Mouse (Mus musculus) heart, embryonic 16.5 days (tissue): ENCODE results near the gene Mreg. TPM values are rescaled to one million over a fixed set of nuclear protein-coding genes. Genes with fewer than 3 reads are reported as not detected.
A peak's percentile ranks its signal among the peaks of the same experiment; 100 is the strongest.
"Not testable (repeated sequence)": the region's sequence is repeated elsewhere in the genome, so short reads cannot be mapped to it uniquely, and the experiment has no call there.

Experiments
- ATAC-seq: fragments of 200-750 bp; cut with Nextera tagmentation; replicated peaks from 2 replicates; pipeline ENCODE4 v1.8.0; 2017; ENCODE audit warnings: moderate number of reproducible peaks; ENCODE audit not compliant: insufficient read depth, low FRiP score; ENCODE audit errors: extremely low read depth
- H3K27ac ChIP-seq: fragments of 300-500 bp; sonication (generic); 2 replicates; pipeline ENCODE4 v1.5.1; 2014; ENCODE audit warnings: mild to moderate bottlenecking, low read length, control low read depth, moderate library complexity
- H3K27me3 ChIP-seq: fragments of 300-500 bp; sonication (generic); 2 replicates; pipeline ENCODE4 v1.6.1; 2014; ENCODE audit warnings: low read length, mixed read lengths; ENCODE audit not compliant: control insufficient read depth, insufficient read depth
- H3K36me3 ChIP-seq: fragments of 300-500 bp; sonication (generic); 2 replicates; pipeline ENCODE4 v1.6.1; 2014; ENCODE audit not compliant: control insufficient read depth, insufficient read depth
- H3K4me1 ChIP-seq: fragments of 300-500 bp; sonication (generic); 2 replicates; pipeline ENCODE4 v1.6.1; 2014; ENCODE audit warnings: low read length, mixed read lengths; ENCODE audit not compliant: control insufficient read depth, insufficient read depth
- H3K4me2 ChIP-seq: fragments of 300-500 bp; sonication (generic); 2 replicates; pipeline ENCODE4 v1.6.1; 2014; ENCODE audit warnings: low read depth, mild to moderate bottlenecking, control low read depth, low read length
- H3K4me3 ChIP-seq: fragments of 300-500 bp; sonication (generic); 2 replicates; pipeline ENCODE4 v1.5.1; 2014; ENCODE audit warnings: mild to moderate bottlenecking, control low read depth, low read length
- H3K9ac ChIP-seq: fragments of 300-500 bp; sonication (generic); 2 replicates; pipeline ENCODE4 v1.6.1; 2014; ENCODE audit warnings: low read length, control low read depth
- H3K9me3 ChIP-seq: fragments of 300-500 bp; sonication (generic); replicated peaks from 2 replicates; pipeline ENCODE4 v1.6.1; 2016; ENCODE audit warnings: low read length; ENCODE audit not compliant: control insufficient read depth
- WGBS: fragments of 180-500 bp; shearing (Covaris S2); extraction: QIAGEN DNeasy Blood & Tissue Kit; methylation state at CpG from one replicate; pipeline ENCODE4 v1.1.7; 2014; 5-methylcytosine and 5-hydroxymethylcytosine counted together
- polyA plus RNA-seq: library from polyadenylated mRNA; unstranded; fragments of >200 nt; fragmentation: Nextera tagmentation; extraction: Ambion mirVana; gene quantifications from 2 replicates; pipeline ENCODE4 v1.2.1, GENCODE M21; 2015

Gene Mreg
- polyA plus RNA-seq, result 9.5 and 18.8 TPM in 2 replicates

GRCm38 (mm10) chr1:72211701-72212699, at the start of gene Mreg:
Mreg (minus strand) TSS chr1:72212307.
- Histone ChIP-seq H3K27me3 (no peaks in the 10 kb centered on the region), H3K9ac (peak within 1 kb of the TSS; percentile 82), H3K27ac (peak within 1 kb of the TSS; percentile 58), H3K9me3 (no peaks in the 10 kb centered on the region), H3K4me1 (peaks cover 11% of the 10 kb centered on the region), H3K36me3 (no peaks in the 10 kb centered on the region), H3K4me3 (peak within 1 kb of the TSS; percentile 76), H3K4me2 (peak within 1 kb of the TSS; percentile 87)
- under 1% methylated on average over 83 of the region's 89 CpGs for WGBS
- ATAC-seq, result peak; percentile 82

DNA sequence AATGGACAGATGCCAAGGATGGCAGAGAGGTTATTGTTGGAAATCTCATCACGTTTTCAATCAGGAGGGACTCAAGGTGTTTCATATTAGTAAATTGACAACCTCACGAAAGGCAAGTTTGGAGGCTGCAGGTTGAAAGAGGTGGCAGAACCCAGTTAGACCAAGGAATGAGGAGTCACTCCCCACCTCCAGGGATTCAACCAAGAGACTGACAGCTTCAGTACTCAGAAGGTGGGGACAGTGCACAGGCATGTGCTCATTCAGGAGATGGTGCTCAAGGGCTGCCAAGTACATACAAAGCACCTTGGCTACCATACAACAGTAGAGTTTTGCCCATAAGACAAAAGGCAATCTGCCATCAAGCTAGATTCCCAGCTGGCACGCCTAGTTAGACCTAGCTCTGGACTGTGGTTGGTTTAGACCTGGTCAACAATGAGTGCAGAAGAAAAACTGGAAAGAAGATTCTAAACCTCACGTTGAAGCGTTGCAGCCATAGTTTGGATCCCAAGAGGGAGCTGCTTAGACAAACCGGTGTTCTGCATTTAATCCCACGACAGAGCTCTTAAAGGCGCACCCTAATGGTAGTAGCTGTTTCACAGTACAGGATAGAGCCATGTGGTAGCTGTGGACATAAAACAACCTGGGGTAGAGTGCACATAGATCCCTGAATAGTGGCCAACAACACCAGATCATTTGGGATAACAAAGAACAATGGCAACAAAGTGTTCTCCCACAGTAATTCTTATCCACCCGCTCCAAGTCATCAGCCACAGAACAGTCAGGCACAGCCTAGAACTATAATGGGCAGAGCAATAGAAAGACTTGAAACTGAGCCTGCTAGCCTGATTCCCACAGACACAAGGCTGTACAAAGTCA, 44.5 kb upstream of the Mreg start:
- peak overlapping the region; percentile 71; the same call in 1 of the 2 replicates for H3K4me2 ChIP-seq
- no peak overlapping the region for H3K4me3 ChIP-seq
- H3K4me1 ChIP-seq, result peaks cover 18% of the 10 kb centered on the region
- no peak overlapping the region for H3K9ac ChIP-seq
- no peak overlapping the region for H3K27ac ChIP-seq
- no peaks in the 10 kb centered on the region for H3K9me3 ChIP-seq
- 72% methylated on average over 9 of the region's 9 CpGs for WGBS
- ATAC-seq, result no peak
- peaks cover 3% of the 10 kb centered on the region; the same call in 1 of the 2 replicates for H3K36me3 ChIP-seq
- no peaks in the 10 kb centered on the region for H3K27me3 ChIP-seq

DNA sequence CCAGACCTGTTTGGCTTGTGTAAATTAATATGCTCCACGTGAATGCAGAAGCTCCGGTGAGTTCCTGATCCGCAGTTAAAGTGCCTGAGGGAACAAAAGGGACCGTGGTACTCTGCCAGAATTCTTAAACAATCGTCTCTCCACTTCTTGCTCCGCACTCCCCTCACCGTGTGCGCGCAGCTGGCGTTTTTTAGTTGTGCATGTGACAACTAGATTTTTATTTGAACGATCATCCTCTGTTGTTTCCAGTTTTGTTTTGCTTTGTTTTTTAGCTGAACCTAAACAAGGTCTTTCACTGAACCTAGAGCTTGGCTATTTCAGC, 43.7 kb upstream of the Mreg start:
- no peaks in the 10 kb centered on the region for H3K9me3 ChIP-seq
- 32% methylated on average over 11 of the region's 11 CpGs for WGBS
- peak overlapping the region; percentile 71 for H3K4me2 ChIP-seq
- ATAC-seq, result no peak
- peak overlapping the region; percentile 79 for H3K9ac ChIP-seq
- peaks cover 18% of the 10 kb centered on the region for H3K4me1 ChIP-seq
- peak overlapping the region; percentile 51 for H3K4me3 ChIP-seq
- peak overlapping the region; percentile 91 for H3K27ac ChIP-seq
- peaks cover 3% of the 10 kb centered on the region; the same call in 1 of the 2 replicates for H3K36me3 ChIP-seq
- no peaks in the 10 kb centered on the region for H3K27me3 ChIP-seq

DNA sequence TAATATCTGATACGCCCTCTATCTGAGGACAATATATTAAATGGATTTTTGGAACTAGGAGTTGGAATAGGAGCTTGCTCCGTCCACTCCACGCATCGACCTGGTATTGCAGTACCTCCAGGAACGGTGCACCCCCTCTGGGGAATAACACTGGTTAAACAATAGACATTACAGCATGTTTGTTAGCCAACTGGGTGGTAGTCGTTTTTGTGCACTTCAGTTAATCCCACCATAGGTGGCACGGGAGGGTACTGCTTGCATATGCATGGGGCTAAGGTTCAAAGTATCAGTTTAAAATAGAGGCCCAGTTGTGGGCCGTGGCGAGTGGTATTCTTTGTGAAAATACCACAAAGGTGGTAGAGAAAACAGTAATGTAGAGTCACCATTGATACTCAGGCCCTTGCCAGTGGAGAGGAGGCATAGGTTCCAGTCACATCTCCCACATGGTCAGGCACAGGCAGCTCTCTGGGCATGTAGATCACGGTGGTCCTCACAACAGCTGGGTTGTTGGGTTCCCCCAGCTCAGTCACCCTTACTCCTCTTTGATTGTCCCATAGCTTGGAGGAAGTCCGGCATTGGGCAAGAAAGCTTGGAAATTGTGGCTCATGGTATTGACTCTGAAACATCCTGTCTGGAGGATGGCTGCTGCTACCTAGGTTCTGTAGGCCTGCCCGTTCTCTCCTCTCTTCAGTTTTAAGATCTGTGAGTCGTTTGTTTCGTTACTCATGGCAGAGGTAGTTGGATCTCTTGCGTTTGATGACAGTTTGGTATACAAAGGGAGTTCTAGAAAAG, 43.2 kb upstream of the Mreg start:
- Histone ChIP-seq H3K4me1 (peaks cover 18% of the 10 kb centered on the region), H3K27me3 (no peaks in the 10 kb centered on the region), H3K27ac (peak overlapping the region; percentile 91), H3K9me3 (no peaks in the 10 kb centered on the region), H3K36me3 (no peaks in the 10 kb centered on the region), H3K4me3 (peak overlapping the region; percentile 51), H3K9ac (peak overlapping the region; percentile 79), H3K4me2 (peak overlapping the region; percentile 71)
- WGBS, result 6% methylated on average over 15 of the region's 15 CpGs
- peak; percentile 76 for ATAC-seq

DNA sequence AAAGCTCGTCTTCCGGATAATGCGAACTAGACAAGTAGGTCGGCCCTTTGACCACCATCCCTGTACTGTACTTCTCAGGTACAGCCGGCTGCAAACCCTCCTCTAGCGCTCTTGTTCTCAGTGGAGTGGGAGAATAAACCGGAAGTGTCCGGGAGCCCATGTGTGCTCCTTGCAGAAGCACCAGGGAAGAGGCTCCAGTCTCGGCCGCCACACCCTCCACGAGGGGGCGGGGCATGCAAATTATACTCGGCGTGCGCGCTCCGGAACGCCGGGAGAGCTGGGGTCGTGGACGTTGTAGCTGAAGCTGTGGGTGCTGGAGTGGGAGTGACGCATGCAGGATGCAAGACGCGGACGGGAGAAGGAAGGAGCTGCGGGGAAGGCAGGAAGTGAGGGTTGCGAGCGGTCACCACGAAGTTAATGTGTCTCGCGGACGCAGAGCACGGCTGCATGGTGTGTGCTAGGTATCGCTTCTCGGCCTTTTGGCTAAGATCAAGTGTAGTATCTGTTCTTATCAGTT, 42.5 kb upstream of the Mreg start:
- Histone ChIP-seq H3K9ac (peak overlapping the region; percentile 79), H3K4me2 (peak overlapping the region; percentile 71), H3K27ac (peak overlapping the region; percentile 91), H3K4me1 (peaks cover 18% of the 10 kb centered on the region), H3K9me3 (no peaks in the 10 kb centered on the region), H3K36me3 (no peaks in the 10 kb centered on the region), H3K27me3 (no peaks in the 10 kb centered on the region), H3K4me3 (peak overlapping the region; percentile 51)
- peak; percentile 87 for ATAC-seq
- 1% methylated on average over 35 of the region's 35 CpGs for WGBS

- no peaks in the 10 kb centered on the region for H3K27me3 ChIP-seq
- WGBS, result 38% methylated on average over 11 of the region's 11 CpGs
- H3K27ac ChIP-seq, result peak overlapping the region; percentile 91
- no peaks in the 10 kb centered on the region for H3K36me3 ChIP-seq
- ATAC-seq, result peak; percentile 5; the same call in 1 of the 2 replicates
- peak overlapping the region; percentile 79 for H3K9ac ChIP-seq
- no peaks in the 10 kb centered on the region for H3K9me3 ChIP-seq
- H3K4me1 ChIP-seq, result peaks cover 18% of the 10 kb centered on the region
- H3K4me2 ChIP-seq, result peak overlapping the region; percentile 71
- peak overlapping the region; percentile 51 for H3K4me3 ChIP-seq
Measured at GRCm38 (mm10) chr1:72253881-72254491, 41.9 kb upstream of the Mreg start.

DNA sequence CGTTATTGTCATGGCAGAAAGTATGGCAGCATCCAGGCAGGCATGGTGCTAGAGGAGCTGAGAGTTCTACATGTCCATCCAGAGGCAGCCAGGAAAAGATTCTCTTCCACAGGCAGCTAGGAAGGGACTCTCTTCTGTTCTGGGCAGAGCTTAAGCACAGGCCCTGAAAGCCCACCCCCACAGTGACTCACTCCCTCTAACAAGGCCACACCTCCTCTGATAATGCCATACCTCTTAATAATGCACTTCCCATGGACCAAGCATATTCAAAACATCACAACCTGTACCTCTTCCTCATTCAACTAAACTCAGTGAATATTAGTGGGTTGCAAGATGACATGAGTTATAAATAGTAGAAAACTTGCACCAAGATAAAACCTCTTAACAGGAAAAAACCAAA, 39.7 kb upstream of the Mreg start:
- Histone ChIP-seq H3K27me3 (no peaks in the 10 kb centered on the region), H3K4me2 (no peak overlapping the region), H3K9ac (no peak overlapping the region), H3K4me3 (no peak overlapping the region), H3K36me3 (no peaks in the 10 kb centered on the region), H3K4me1 (peaks cover 18% of the 10 kb centered on the region), H3K27ac (no peak overlapping the region), H3K9me3 (no peaks in the 10 kb centered on the region)
- no peak for ATAC-seq
- 82% methylated on average over 1 of the region's 1 CpGs for WGBS

GRCm38 (mm10) chr1:72248226-72248737, 36.2 kb upstream of the Mreg start:
- not testable (repeated sequence) for H3K27ac ChIP-seq, H3K4me2 ChIP-seq, ATAC-seq, H3K9me3 ChIP-seq, H3K36me3 ChIP-seq, H3K27me3 ChIP-seq, H3K4me1 ChIP-seq, H3K4me3 ChIP-seq, H3K9ac ChIP-seq
- 46% methylated on average over 9 of the region's 9 CpGs for WGBS
